Mouse (Mus musculus) kidney, embryonic 16.5 days (tissue): ENCODE measurements around the gene 0610010F05Rik. TPM values are rescaled to one million over a fixed set of nuclear protein-coding genes. Genes with fewer than 3 reads are reported as not detected.
"Not testable (repeated sequence)": the region's sequence is repeated elsewhere in the genome, so short reads cannot be mapped to it uniquely, and the experiment has no call there.

Experiments used
- ATAC-seq: fragments of 200-750 bp; cut with Nextera tagmentation; 2 replicates; pipeline ENCODE4 v1.8.0; 2017; ENCODE audit warnings: moderate TSS enrichment; ENCODE audit not compliant: low FRiP score, low TSS enrichment
- H3K27ac ChIP-seq: fragments of 300-500 bp; sonication (generic); 2 replicates; pipeline ENCODE4 v1.5.1; 2014; ENCODE audit warnings: low read length
- H3K27me3 ChIP-seq: fragments of 300-500 bp; sonication (generic); 2 replicates; pipeline ENCODE4 v1.6.1; 2014; ENCODE audit warnings: low read length, control low read depth, mixed read lengths; ENCODE audit not compliant: insufficient read depth
- H3K36me3 ChIP-seq: fragments of 300-500 bp; sonication (generic); 2 replicates; pipeline ENCODE4 v1.6.1; 2014; ENCODE audit warnings: low read length, control low read depth, mixed read lengths; ENCODE audit not compliant: insufficient read depth
- H3K4me1 ChIP-seq: fragments of 300-500 bp; sonication (generic); 2 replicates; pipeline ENCODE4 v1.6.1; 2014; ENCODE audit warnings: low read length, control low read depth, mixed read lengths; ENCODE audit not compliant: insufficient read depth
- H3K4me2 ChIP-seq: fragments of 300-500 bp; sonication (generic); replicated peaks from 2 replicates; pipeline ENCODE4 v1.6.1; 2014; ENCODE audit warnings: low read depth, low read length
- H3K4me3 ChIP-seq: fragments of 300-500 bp; sonication (generic); 2 replicates; pipeline ENCODE4 v1.5.1; 2014; ENCODE audit warnings: mild to moderate bottlenecking, low read length
- H3K9ac ChIP-seq: fragments of 300-500 bp; sonication (generic); replicated peaks from 2 replicates; pipeline ENCODE4 v1.6.1; 2014; ENCODE audit warnings: low read length
- H3K9me3 ChIP-seq: fragments of 300-500 bp; sonication (generic); 2 replicates; pipeline ENCODE4 v1.6.1; 2016; ENCODE audit warnings: low read length, control low read depth
- whole genome bisulfite sequencing: fragments of 180-500 bp; shearing (Covaris S2); extraction: QIAGEN DNeasy Blood & Tissue Kit; methylation state at CpG from one replicate; pipeline ENCODE4 v1.1.7; 2014; 5-methylcytosine and 5-hydroxymethylcytosine counted together
- polyA plus RNA-seq: library from polyadenylated mRNA; unstranded; fragments of >200 nt; fragmentation: Nextera tagmentation; extraction: Ambion mirVana; gene quantifications from 2 replicates; pipeline ENCODE4 v1.2.1, GENCODE M21; 2015

The 0610010F05Rik gene
- polyA plus RNA-seq, 1 experiment from 2014 or later: 22.5 TPM

DNA sequence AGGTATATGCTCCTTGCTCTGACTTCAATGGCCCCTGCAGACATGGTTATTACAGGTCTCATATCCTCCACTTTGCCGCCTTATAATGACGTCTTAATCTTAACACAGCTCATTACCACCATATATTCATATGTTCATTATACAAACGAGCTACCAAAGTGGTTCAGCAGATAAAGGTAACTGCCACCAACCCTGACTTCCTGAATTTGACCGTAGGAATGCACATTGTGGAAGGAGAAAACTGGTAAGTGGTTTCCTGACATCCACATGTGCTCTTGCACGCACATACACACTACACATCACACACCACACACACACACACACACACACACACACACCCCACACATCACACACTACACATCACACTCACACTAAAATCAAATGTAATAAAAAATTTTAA lies 18.9 kb downstream of the 0610010F05Rik start:
- 0 out of 2 replicates have a peak, but pooled peaks cover 4% of the 10 kb centered on the region for H3K36me3 ChIP-seq
- H3K4me3 ChIP-seq: no peak overlapping the region
- no peak overlapping the region for H3K9ac ChIP-seq
- H3K4me2 ChIP-seq: no peak overlapping the region
- WGBS: 86% methylated on average over 5 of the region's 5 CpGs
- no peak for ATAC-seq
- H3K9me3 ChIP-seq: no peaks in the 10 kb centered on the region
- no peaks in the 10 kb centered on the region for H3K4me1 ChIP-seq
- H3K27ac ChIP-seq: no peak overlapping the region
- no peaks in the 10 kb centered on the region for H3K27me3 ChIP-seq

DNA sequence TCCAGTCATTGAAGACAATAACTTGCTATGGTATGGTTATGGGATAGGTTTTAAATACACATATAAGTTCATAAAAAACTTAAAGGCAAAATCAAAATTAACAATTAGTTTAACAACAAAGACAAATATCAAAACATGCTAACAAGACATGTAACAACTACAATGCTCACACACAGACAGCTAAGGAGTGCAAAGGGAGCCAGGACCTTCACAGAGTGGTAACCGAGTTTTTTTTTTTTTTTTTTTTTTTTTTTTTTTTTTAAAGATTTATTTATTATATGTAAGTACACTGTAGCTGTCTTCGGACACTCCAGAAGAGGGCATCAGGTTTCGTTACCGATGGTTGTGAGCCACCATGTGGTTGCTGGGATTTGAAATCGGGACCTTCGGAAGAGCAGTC lies 26.1 kb downstream of the 0610010F05Rik start:
- H3K27ac ChIP-seq, H3K27me3 ChIP-seq: not testable (repeated sequence)
- 83% methylated on average over 6 of the region's 6 CpGs for WGBS

DNA sequence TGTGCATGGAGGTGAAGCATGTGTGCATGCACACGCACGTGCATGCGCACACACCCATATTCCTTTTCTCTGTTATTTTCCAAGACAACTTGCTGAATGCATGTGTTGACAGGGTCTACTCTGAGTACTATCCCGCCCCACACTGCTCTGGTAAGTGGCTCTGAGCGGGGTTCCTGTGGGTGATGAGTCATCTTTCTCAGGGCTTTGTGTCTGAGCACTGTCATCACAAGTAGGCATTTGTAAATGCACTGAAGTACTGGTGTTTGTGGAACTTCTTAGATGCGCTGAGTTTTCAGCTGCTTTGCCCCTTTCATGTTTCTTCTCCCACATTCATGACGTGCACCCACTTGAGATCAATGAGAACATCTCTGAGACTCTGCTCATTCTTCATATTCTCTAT lies 63.3 kb downstream of the 0610010F05Rik start:
- 92% methylated on average over 7 of the region's 7 CpGs for WGBS

More for the DNA sequence above, 26.1 kb downstream of the 0610010F05Rik start:
- H3K9ac ChIP-seq, ATAC-seq, H3K4me1 ChIP-seq, H3K9me3 ChIP-seq, H3K36me3 ChIP-seq, H3K4me3 ChIP-seq, H3K4me2 ChIP-seq: not testable (repeated sequence)

DNA sequence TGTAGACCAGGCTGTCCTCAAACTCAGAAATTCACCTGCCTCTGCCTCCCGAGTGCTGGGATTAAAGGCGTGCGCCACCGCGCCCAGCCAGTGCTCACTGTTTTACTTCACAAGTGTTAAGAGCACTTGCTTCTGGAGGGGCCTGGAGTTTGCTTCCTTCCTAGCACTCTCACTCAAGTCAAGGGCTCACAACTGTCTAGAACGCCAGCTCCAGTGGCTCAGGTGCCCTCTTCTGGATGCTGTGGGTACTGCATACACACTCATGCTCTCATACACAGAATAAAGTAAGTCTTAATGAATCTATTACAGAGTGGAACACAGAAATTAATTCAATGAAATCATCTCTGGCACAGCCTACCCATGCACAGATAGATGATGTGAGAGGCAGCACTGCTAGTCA lies 67.7 kb downstream of the 0610010F05Rik start:
- ATAC-seq: peak; percentile 42; the same call in 1 of the 2 replicates
- no peak overlapping the region for H3K4me3 ChIP-seq
- H3K4me2 ChIP-seq: no peak overlapping the region
- peaks cover 5% of the 10 kb centered on the region for H3K36me3 ChIP-seq
- H3K27me3 ChIP-seq: no peaks in the 10 kb centered on the region
- H3K27ac ChIP-seq: no peak overlapping the region
- no peaks in the 10 kb centered on the region for H3K4me1 ChIP-seq
- no peak overlapping the region for H3K9ac ChIP-seq
- 54% methylated on average over 6 of the region's 6 CpGs for WGBS
- H3K9me3 ChIP-seq: no peaks in the 10 kb centered on the region

More for the DNA sequence above, 63.3 kb downstream of the 0610010F05Rik start:
- no peak overlapping the region for H3K27ac ChIP-seq
- H3K36me3 ChIP-seq: peaks cover 12% of the 10 kb centered on the region
- ATAC-seq: no peak
- no peak overlapping the region for H3K9ac ChIP-seq
- H3K4me3 ChIP-seq: no peak overlapping the region
- no peak overlapping the region for H3K4me2 ChIP-seq
- no peaks in the 10 kb centered on the region for H3K9me3 ChIP-seq
- no peaks in the 10 kb centered on the region for H3K27me3 ChIP-seq
- no peaks in the 10 kb centered on the region for H3K4me1 ChIP-seq

DNA sequence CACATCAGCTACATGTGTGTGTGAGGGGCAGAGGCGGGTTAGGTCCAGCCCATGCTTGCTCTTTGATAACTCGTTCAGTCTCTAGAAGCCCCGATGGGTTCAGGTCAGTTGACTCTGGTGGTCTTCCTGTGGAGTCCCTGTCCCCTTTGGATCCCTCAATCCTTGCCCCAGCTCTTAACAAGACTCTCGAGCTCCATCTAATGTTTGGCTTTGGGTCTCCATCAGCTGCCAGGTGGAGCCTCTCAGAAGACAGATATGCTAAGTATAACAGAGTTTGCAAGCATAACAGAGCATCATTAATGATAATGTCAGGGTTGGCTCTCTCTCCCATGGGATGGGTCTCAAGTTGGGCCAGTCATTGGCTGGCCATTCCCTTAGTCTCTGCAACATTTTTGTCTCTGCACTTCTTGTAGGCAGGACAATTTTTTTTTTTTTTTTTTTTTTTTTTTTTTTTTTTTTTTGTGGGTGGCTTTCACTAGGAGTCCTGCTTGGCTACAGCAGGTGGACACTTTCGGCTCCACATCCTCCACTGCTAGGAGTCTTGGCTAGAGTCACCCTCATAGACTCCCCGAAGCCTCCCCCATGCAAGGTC lies 76.3 kb downstream of the 0610010F05Rik start:
- WGBS: 55% methylated on average over 6 of the region's 6 CpGs
- Histone ChIP-seq H3K27ac (no peak overlapping the region), H3K4me3 (no peak overlapping the region), H3K27me3 (no peaks in the 10 kb centered on the region), H3K4me1 (no peaks in the 10 kb centered on the region), H3K9ac (no peak overlapping the region), H3K9me3 (no peaks in the 10 kb centered on the region), H3K4me2 (no peak overlapping the region), H3K36me3 (no peaks in the 10 kb centered on the region)
- ATAC-seq: no peak

DNA sequence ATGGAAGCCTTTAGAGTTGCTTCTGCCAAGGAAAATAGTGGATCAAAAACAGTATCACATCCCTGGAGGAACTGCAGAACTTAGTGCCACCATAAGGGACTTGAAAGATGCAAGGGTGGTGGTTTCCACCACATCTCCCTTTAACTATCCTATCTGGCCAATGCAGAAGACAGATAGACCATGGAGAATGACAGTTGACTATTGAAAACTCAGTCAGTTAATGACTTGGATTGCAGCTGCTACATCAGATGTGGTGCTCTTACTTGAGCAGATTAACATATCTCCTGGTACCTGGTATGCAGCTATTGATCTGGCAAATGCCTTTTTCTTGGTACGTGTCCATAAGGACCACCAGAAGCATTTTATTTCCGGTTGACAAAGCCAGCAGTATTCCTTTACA lies 96.0 kb downstream of the 0610010F05Rik start:
- 86% methylated on average over 2 of the region's 2 CpGs for WGBS
- no peak overlapping the region for H3K27ac ChIP-seq
- no peak overlapping the region for H3K9ac ChIP-seq

DNA sequence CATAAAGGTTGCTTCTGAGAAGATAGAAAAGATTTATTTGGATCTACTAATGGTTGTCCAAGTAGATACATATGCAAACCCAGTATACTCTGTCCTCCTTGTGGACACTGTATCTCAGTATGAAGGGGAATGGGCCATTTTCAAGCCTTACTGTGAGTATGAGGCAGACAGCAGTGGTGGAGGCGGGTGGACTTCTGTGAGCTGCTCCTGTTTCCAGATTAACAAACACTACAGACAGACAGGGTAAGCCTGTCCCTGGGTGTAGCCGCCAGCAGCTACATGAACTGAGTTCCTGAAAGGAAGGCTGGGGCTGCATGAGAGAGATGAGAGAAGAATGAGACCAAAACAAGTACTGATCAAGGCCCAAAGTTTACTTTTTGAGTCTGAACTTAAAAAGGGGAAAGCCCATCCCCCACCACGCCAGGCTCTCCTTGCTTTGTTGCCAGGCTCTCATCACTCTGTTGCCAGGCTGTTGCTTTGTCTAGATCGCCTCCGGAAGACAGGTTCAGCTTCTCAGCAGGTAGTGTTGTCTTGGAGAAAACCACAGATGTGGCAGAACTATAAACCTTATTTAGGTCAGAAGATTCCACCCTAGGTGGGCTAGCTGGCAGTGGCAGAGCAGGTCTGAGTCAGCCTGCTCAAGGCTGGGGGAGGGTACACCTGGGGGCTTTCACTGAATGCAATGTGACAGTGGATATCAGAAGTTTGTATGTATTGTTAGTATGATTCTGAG lies 112.8 kb downstream of the 0610010F05Rik start, which contains the start of gene 1700093K21Rik:
1700093K21Rik (minus strand) TSS at position 683 of the 733 bp plus-strand sequence.
- Histone ChIP-seq H3K4me3 (no peak within 1 kb of the TSS), H3K9me3 (no peaks in the 10 kb centered on the region), H3K27me3 (no peaks in the 10 kb centered on the region), H3K4me2 (no peak within 1 kb of the TSS), H3K9ac (no peak within 1 kb of the TSS), H3K4me1 (no peaks in the 10 kb centered on the region), H3K27ac (no peak within 1 kb of the TSS), H3K36me3 (no peaks in the 10 kb centered on the region)
- ATAC-seq: no peak
- WGBS: 54% methylated on average over 5 of the region's 5 CpGs

More for the DNA sequence above, 96.0 kb downstream of the 0610010F05Rik start:
- Histone ChIP-seq H3K4me3 (no peak overlapping the region), H3K4me2 (no peak overlapping the region), H3K9me3 (no peaks in the 10 kb centered on the region), H3K4me1 (no peaks in the 10 kb centered on the region), H3K27me3 (no peaks in the 10 kb centered on the region), H3K36me3 (no peaks in the 10 kb centered on the region)
- ATAC-seq: no peak

DNA sequence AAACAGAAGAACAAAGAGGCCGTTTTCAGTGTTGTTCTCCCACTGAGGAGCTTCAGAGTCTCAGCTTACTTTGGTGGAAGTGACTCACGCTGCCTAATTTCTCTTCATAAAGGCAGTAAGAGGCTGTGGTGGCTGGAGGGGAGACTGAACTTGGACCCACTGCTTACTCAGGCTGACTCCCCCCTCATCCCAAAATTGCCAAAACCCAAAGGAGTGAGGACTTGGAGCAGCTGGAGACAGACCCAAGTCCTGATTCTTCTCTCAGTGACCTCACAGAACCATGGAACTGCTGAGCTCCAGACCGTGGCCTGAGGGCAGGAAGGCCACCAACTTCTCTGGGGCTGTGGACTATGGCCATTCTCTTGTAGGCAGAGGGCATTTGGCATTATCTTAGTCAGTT lies 114.5 kb downstream of the 0610010F05Rik start:
- Histone ChIP-seq H3K9me3 (no peaks in the 10 kb centered on the region), H3K36me3 (no peaks in the 10 kb centered on the region), H3K9ac (no peak overlapping the region), H3K4me3 (no peak overlapping the region), H3K4me2 (no peak overlapping the region), H3K27me3 (no peaks in the 10 kb centered on the region), H3K27ac (no peak overlapping the region), H3K4me1 (no peaks in the 10 kb centered on the region)
- no peak for ATAC-seq
- 75% methylated on average over 3 of the region's 3 CpGs for WGBS

DNA sequence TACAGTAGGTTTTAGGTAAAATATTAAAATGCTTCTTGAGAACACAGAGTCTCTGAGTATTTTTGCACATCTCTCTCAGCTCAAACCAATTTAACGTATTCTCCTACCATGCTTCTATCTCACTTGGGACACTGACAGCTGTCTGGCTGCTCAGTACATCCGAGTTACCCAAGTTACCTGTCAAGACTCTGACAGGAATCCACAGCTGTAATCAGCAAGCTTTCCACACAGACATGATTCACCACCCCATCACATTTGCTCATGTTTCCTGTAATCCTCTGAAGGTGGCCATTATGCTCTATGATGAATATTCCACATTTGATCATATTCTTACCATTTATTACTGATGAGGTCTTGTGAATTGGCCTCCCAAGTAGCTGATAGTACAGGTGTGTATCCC lies 118.1 kb downstream of the 0610010F05Rik start:
- H3K36me3 ChIP-seq: no peaks in the 10 kb centered on the region
- no peaks in the 10 kb centered on the region for H3K4me1 ChIP-seq
- H3K4me2 ChIP-seq: no peak overlapping the region
- no peak for ATAC-seq
- no peaks in the 10 kb centered on the region for H3K27me3 ChIP-seq
- H3K9me3 ChIP-seq: no peaks in the 10 kb centered on the region
- WGBS: 76% methylated on average over 2 of the region's 2 CpGs
- no peak overlapping the region for H3K9ac ChIP-seq
- no peak overlapping the region for H3K27ac ChIP-seq
- no peak overlapping the region for H3K4me3 ChIP-seq
